Mouse (Mus musculus) olfactory bulb, adult 2 months (tissue): ENCODE measurements around the gene Tpcn1.

ENCODE experiments used
- CTCF ChIP-seq: fragments of 200-500 bp; IDR thresholded peaks from 2 replicates; pipeline ENCODE4 v1.5.1; 2012; ENCODE audit warnings: low read depth, mild to moderate bottlenecking, low read length, moderate library complexity; ENCODE audit not compliant: insufficient read depth
- POLR2A ChIP-seq: fragments of 200-500 bp; IDR thresholded peaks from 2 replicates; pipeline ENCODE4 v1.6.1; 2012; ENCODE audit warnings: mild to moderate bottlenecking, low read depth, low read length, moderate library complexity; ENCODE audit not compliant: insufficient read depth

DNA sequence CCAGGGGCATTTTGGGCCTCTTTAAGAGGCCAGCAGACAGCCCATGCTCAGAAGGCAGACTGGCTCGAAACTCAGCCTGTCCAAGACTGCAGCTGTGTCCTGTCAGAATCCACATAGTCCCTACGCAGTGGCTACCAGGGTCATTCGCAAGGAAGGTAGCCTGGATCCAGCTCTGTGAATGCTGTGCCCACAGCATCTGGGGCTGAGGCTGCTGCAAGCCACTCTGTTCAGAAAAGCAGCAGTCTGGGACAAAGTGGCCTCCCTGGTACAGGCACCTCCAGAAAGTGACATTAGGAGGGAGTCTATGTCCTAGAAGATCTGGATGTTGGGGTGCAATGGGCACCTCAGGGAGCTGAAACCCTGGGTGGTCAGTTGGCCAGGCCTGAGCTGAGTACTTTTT, 18.7 kb downstream of the Tpcn1 start:
- TF ChIP-seq POLR2A (no peak), CTCF (no peak)
